Mouse (Mus musculus) midbrain, embryonic 12.5 days (tissue): Measurements from ENCODE around the gene Acot7. TPM values are rescaled to one million over a fixed set of nuclear protein-coding genes. Genes with fewer than 3 reads are reported as not detected.

Experiments
- ATAC-seq: fragments of 200-750 bp; cut with Nextera tagmentation; 2 replicates; pipeline ENCODE4 v1.8.0; 2017; ENCODE audit warnings: low read depth, moderate TSS enrichment, moderate library complexity; ENCODE audit not compliant: low FRiP score
- H3K27ac ChIP-seq: fragments of 300-500 bp; sonication (generic); replicated peaks from 2 replicates; pipeline ENCODE4 v1.5.1; 2016; ENCODE audit warnings: mild to moderate bottlenecking
- H3K27me3 ChIP-seq: fragments of 300-500 bp; sonication (generic); 2 replicates; pipeline ENCODE4 v1.6.1; 2016; ENCODE audit warnings: mild to moderate bottlenecking
- H3K36me3 ChIP-seq: fragments of 300-500 bp; sonication (generic); 2 replicates; pipeline ENCODE4 v1.6.1; 2016
- H3K4me1 ChIP-seq: fragments of 300-500 bp; sonication (generic); 2 replicates; pipeline ENCODE4 v1.6.1; 2016
- H3K4me2 ChIP-seq: fragments of 300-500 bp; sonication (generic); replicated peaks from 2 replicates; pipeline ENCODE4 v1.6.1; 2016; ENCODE audit warnings: mild to moderate bottlenecking, moderate library complexity
- H3K4me3 ChIP-seq: fragments of 300-500 bp; sonication (generic); 2 replicates; pipeline ENCODE4 v1.5.1; 2016; ENCODE audit warnings: mild to moderate bottlenecking
- H3K9ac ChIP-seq: fragments of 300-500 bp; sonication (generic); replicated peaks from 2 replicates; pipeline ENCODE4 v1.6.1; 2016; ENCODE audit warnings: mild to moderate bottlenecking, moderate library complexity
- H3K9me3 ChIP-seq: fragments of 300-500 bp; sonication (generic); 2 replicates; pipeline ENCODE4 v1.6.1; 2016; ENCODE audit warnings: mild to moderate bottlenecking
- WGBS: fragments of 180-500 bp; shearing (Covaris S2); methylation state at CpG from one replicate; pipeline ENCODE4 v1.1.7; 2016; 5-methylcytosine and 5-hydroxymethylcytosine counted together
- polyA plus RNA-seq: library from polyadenylated mRNA; unstranded; fragments of >200 nt; fragmentation: Nextera tagmentation; extraction: Ambion mirVana; gene quantifications from 2 replicates; pipeline ENCODE4 v1.2.1, GENCODE M21; 2016

Gene Acot7
- polyA plus RNA-seq, 1 experiment from 2014 or later: 104 TPM

DNA sequence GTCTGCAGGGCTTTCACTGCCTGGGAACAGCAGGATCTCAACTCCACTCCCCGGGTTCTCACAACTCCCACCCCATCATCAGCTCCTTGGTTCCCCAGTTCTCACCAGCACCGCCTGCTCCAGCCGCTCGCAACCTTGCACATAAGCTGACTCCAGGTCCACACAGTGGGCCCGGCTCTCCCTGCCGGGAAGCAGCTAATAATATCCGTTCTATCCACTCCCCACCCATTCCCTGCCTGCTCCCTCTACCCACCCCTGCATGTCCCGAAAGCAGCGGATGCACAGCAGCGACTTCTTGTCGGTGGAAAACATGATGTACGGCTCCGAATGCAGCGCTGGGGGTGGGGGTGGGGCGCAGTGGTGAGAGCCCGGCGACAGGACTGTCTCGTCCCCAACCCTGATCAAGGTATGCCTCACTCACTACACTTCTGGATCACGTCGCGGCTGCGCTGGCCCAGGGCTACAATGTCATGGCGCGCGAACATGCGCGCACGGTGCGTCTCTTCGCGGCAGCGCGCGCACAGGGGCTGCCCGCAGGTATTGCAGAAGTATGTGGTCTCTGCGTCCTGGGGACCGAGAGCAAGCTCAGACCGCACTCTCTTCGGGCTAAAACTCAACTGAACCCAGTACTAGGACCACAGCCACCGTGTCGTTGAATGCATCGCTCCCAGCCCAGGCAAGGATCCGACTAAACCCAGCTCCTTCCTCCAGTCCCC, 137.7 kb downstream of the Acot7 start:
- peak overlapping the region; percentile 43 for H3K4me2 ChIP-seq
- H3K9ac ChIP-seq: no peak overlapping the region
- no peak overlapping the region for H3K27ac ChIP-seq
- H3K27me3 ChIP-seq: peaks cover 85% of the 10 kb centered on the region
- no peaks in the 10 kb centered on the region for H3K36me3 ChIP-seq
- H3K4me1 ChIP-seq: peaks cover 23% of the 10 kb centered on the region
- ATAC-seq: no peak
- H3K4me3 ChIP-seq: peak overlapping the region; percentile 27
- WGBS: under 1% methylated on average over 43 of the region's 43 CpGs
- no peaks in the 10 kb centered on the region for H3K9me3 ChIP-seq

GRCm38 (mm10) chr4:152317631-152318033, 139.7 kb downstream of the Acot7 start:
- Histone ChIP-seq H3K27me3 (peaks cover 75% of the 10 kb centered on the region), H3K4me1 (peaks cover 22% of the 10 kb centered on the region), H3K9me3 (no peaks in the 10 kb centered on the region), H3K9ac (no peak overlapping the region), H3K4me2 (no peak overlapping the region), H3K4me3 (no peak overlapping the region), H3K27ac (no peak overlapping the region), H3K36me3 (no peaks in the 10 kb centered on the region)
- no peak for ATAC-seq
- WGBS: 92% methylated on average over 6 of the region's 6 CpGs

DNA sequence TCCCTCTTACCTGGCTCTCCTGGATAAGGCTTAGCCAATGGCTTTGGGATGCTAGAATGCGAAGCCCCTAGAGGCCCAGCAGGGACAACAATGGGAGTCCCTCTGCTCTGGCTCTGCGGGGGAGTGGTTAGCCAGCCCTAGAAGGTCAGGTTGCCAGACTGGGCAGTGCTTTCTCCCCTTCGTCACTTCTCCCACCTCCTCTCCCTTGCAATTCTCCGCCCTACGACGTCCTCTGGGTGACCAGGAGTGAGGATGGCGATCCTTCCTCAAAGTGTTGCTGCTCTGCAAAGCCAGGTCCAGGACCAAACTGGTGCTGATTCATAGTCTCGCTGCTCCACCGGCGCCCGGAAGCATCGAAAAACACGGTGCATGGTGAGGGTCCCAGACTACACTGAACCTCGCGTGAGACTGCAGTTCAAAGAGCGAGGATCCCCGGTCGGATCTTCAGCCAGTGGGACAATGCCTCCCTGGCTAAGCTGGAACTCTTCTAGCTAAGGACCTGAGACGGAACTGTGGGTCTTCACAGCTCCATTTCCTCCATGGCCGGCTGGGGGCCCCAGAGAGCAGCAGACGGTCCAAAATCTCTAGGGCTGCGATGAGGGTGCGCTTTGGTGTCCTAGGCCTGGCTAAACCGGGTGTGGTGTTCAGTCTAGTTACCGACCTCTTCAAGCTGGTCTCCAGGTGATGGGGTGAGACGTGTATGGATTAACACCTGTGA, 140.7 kb downstream of the Acot7 start, which contains the start of gene Rnf207:
Gene Rnf207, minus strand, starts transcription at position 477 of the 718 bp plus-strand sequence.
- Histone ChIP-seq H3K27ac (no peak within 1 kb of the TSS), H3K4me1 (peaks cover 11% of the 10 kb centered on the region), H3K36me3 (no peaks in the 10 kb centered on the region), H3K9ac (peak within 1 kb of the TSS; percentile 8; the same call in 1 of the 2 replicates), H3K4me3 (peak within 1 kb of the TSS; percentile 17), H3K9me3 (no peaks in the 10 kb centered on the region), H3K27me3 (peaks cover 65% of the 10 kb centered on the region), H3K4me2 (peak within 1 kb of the TSS; percentile 37)
- WGBS: 4% methylated on average over 26 of the region's 26 CpGs
- ATAC-seq: peak; percentile 28; the same call in 1 of the 2 replicates

Other genes with a start within 250 kb of the Acot7 start
- 84.4 and 89.8 TPM in 2 replicates for gene Dnajc11, start 244.4 kb upstream of the Acot7 start, polyA plus RNA-seq
- 30.9 and 33.9 TPM in 2 replicates for gene Thap3, start 189.1 kb upstream of the Acot7 start, polyA plus RNA-seq
- gene Phf13, start 181.9 kb upstream of the Acot7 start, polyA plus RNA-seq: 25.8 and 28.9 TPM in 2 replicates
- gene Klhl21, start 169.3 kb upstream of the Acot7 start, polyA plus RNA-seq: 4.7 and 5.4 TPM in 2 replicates
- 20.8 and 23.4 TPM in 2 replicates for gene Zbtb48, start 150.5 kb upstream of the Acot7 start, polyA plus RNA-seq
- 0.59 and 1.3 TPM in 2 replicates for gene Tas1r1, start 139.6 kb upstream of the Acot7 start, polyA plus RNA-seq
- gene Nol9, start 138.8 kb upstream of the Acot7 start, polyA plus RNA-seq: 35.4 and 36.9 TPM in 2 replicates
- gene Plekhg5, start 105.6 kb upstream of the Acot7 start, polyA plus RNA-seq: 9.4 and 9.9 TPM in 2 replicates
- gene Tnfrsf25, start 62.2 kb upstream of the Acot7 start, polyA plus RNA-seq: 0.73 and 0.83 TPM in 2 replicates
- gene Espn, start 25.8 kb upstream of the Acot7 start, polyA plus RNA-seq: 0.26 TPM in 1 of 2 replicates, not detected in the other
- 0.47 and 0.60 TPM in 2 replicates for gene Hes2, start 19.3 kb upstream of the Acot7 start, polyA plus RNA-seq
- 12.3 and 15.4 TPM in 2 replicates for gene Gpr153, start 96.1 kb downstream of the Acot7 start, polyA plus RNA-seq
- gene Hes3, start 113.5 kb downstream of the Acot7 start, polyA plus RNA-seq: 4.0 and 5.2 TPM in 2 replicates
- 22.6 and 24.5 TPM in 2 replicates for gene Icmt, start 119.1 kb downstream of the Acot7 start, polyA plus RNA-seq
- gene Rnf207, start 140.9 kb downstream of the Acot7 start, polyA plus RNA-seq: 2.7 and 2.8 TPM in 2 replicates
- gene Rpl22, start 147.6 kb downstream of the Acot7 start, polyA plus RNA-seq: 264 and 283 TPM in 2 replicates
- gene Chd5, start 160.5 kb downstream of the Acot7 start, polyA plus RNA-seq: 3.5 and 4.9 TPM in 2 replicates